Mouse (Mus musculus) ES-E14 (cell line): ENCODE measurements around the gene Adgre5. TPM values are rescaled to one million over a fixed set of nuclear protein-coding genes. Genes with fewer than 3 reads are reported as not detected.

Experiments
- DNase-seq: peaks from one replicate; pipeline ENCODE4 v3.0.0-alpha.2; 2013; ENCODE audit warnings: low read depth, low spot score
- H3K27ac ChIP-seq: 2 replicates; pipeline ENCODE4 v1.5.1; 2012; ENCODE audit warnings: low read depth, mild to moderate bottlenecking, low read length, moderate library complexity, mixed read lengths; ENCODE audit not compliant: poor library complexity, insufficient read depth, severe bottlenecking
- H3K36me3 ChIP-seq: 2 replicates; pipeline ENCODE4 v1.6.1; 2012; ENCODE audit warnings: mild to moderate bottlenecking, low read length, moderate library complexity, mixed read lengths; ENCODE audit not compliant: control insufficient read depth, poor library complexity, insufficient read depth, severe bottlenecking
- H3K4me1 ChIP-seq, 2 experiments: fragments of 150-350 bp in 1 of 2; sonication (generic) in 1 of 2; 2 replicates each; pipeline ENCODE4 v1.6.1; 2012; ENCODE audit warnings: low read length in 2 of 2, mild to moderate bottlenecking in 1 of 2, mixed read lengths in 1 of 2; ENCODE audit not compliant: control insufficient read depth in 2 of 2, insufficient read depth in 2 of 2, poor library complexity in 1 of 2
- H3K4me3 ChIP-seq, 2 experiments: fragments of 150-350 bp in 1 of 2; sonication (generic) in 1 of 2; 2 replicates each; pipeline ENCODE4 v1.5.1; 2012; ENCODE audit warnings: low read length in 2 of 2, low read depth in 1 of 2, mild to moderate bottlenecking in 1 of 2, mixed read lengths in 1 of 2; ENCODE audit not compliant: insufficient read depth in 1 of 2, poor library complexity in 1 of 2, severe bottlenecking in 1 of 2
- H3K9ac ChIP-seq: 2 replicates; pipeline ENCODE4 v1.6.1; 2012; ENCODE audit warnings: low read depth, mild to moderate bottlenecking, low read length, mixed read lengths; ENCODE audit not compliant: poor library complexity, insufficient read depth, severe bottlenecking
- H3K9me3 ChIP-seq: fragments of 150-350 bp; sonication (generic); 2 replicates; pipeline ENCODE4 v1.6.1; 2012; ENCODE audit warnings: low read depth, mild to moderate bottlenecking, low read length; ENCODE audit not compliant: control insufficient read depth, insufficient read depth
- CHD2 ChIP-seq: IDR thresholded peaks from 2 replicates; pipeline ENCODE4 v1.6.1; 2014; ENCODE audit warnings: mild to moderate bottlenecking, low read depth, low read length, inconsistent platforms
- HCFC1 ChIP-seq: IDR thresholded peaks from 2 replicates; pipeline ENCODE4 v1.6.1; 2012; ENCODE audit warnings: low read length, inconsistent platforms, borderline replicate concordance; ENCODE audit not compliant: insufficient read depth
- MAFK ChIP-seq: IDR thresholded peaks from 2 replicates; pipeline ENCODE4 v1.6.1; 2014; ENCODE audit warnings: mild to moderate bottlenecking, low read depth, low read length, inconsistent platforms; ENCODE audit not compliant: insufficient read depth
- ZC3H11A ChIP-seq: IDR thresholded peaks from 2 replicates; pipeline ENCODE4 v1.6.1; 2012; ENCODE audit warnings: low read depth, mild to moderate bottlenecking, inconsistent platforms, low read length, borderline replicate concordance
- ZNF384 ChIP-seq: IDR thresholded peaks from 2 replicates; pipeline ENCODE4 v1.6.1; 2012; ENCODE audit warnings: low read depth, low read length, inconsistent platforms
- in situ Hi-C, 2 experiments: fragments of 600-800 bp; cut with MboI; formaldehyde crosslinking; loops; one replicate each; pipeline ENCODE4 v1.15.1; 2025; ENCODE audit warnings: low sequenced_read_pairs in 2 of 2, inconsistent platforms in 1 of 2; ENCODE audit not compliant: unreplicated experiment in 2 of 2
- total RNA-seq: library from RNA; depleted of rRNA; stranded (reverse); fragments of 300-350 nt; gene quantifications from 2 replicates; pipeline ENCODE4 v1.2.3, GENCODE M21; 2012

Gene Adgre5
- total RNA-seq, 1 experiment = 92.2 TPM

DNA sequence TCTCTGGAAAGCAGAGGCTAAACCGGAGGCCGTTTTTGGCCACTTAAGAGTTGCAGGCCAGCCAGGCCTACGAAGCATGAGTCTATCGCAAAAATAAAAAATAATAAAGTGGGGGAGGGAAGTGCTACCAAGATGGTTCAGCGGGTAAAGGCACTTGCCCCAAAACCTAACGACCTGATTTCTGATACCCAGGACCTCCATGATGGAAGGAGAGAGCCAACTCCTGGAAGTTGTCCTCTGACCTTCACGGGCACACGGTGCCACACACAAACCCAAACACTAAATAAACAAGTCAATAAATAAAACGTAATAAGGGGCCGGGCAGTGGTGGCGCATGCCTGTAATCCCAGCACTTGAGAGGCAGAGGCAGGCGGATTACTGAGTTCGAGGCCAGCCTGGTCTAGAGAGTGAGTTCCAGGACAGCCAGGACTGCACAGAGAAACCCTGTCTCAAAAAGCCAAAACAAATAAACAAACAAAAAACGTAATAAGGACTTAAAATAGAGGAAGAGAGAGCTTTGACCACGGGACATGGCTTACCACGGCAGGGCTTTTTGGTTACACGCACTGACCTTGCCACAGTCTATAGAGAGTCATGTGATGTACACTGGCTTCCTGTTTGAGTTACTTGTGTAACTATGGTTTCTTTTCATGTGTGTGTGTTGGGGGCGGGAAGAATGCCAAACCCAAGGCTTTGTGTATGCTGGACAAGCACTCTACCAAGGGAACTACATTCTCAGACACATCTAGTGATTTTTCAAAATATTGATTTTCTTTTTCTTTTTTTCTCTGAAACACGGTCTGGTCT is 926 bp upstream of the Adgre5 start:
- Histone ChIP-seq H3K4me3 (peak overlapping the region; percentile 74), H3K27ac (peak overlapping the region; percentile 25; the same call in 1 of the 2 replicates), H3K4me1 (peaks cover 5 to 12% of the 10 kb centered on the region in 2 experiments; a peak in 2 of 4 replicates), H3K36me3 (peaks cover 2% of the 10 kb centered on the region; the same call in 1 of the 2 replicates), H3K9ac (peak overlapping the region; percentile 51; the same call in 1 of the 2 replicates), H3K9me3 (no peaks in the 10 kb centered on the region)
- in situ Hi-C loops = no loop called here
- TF ChIP-seq CHD2 (no peak), ZNF384 (no peak), MAFK (no peak)
- DNase-seq = no peak

DNA sequence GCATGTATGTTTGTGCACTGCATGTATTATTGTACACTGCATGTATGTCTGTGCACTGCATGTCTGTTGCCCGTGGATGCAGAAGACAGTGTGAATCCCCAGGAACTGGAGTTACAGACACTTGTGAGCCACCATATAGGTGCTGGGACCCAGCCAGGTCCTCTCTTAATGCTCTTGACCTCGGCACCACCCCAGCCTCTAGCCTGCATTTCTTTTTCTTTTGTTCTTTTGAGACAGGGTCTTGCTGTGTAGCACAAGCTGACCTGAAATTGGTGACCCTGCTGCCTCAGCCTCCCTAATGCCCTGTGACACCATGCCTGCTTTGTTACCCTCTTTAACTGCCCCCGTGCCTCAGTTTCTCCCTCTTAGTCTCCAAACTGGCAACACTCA is 545 bp downstream of the Adgre5 start:
- Histone ChIP-seq H3K9ac (peak overlapping the region; percentile 68), H3K9me3 (no peaks in the 10 kb centered on the region), H3K4me3 (peak overlapping the region; percentile 74), H3K4me1 (peaks cover 6 to 18% of the 10 kb centered on the region in 2 experiments; a peak in 1 of 4 replicates), H3K27ac (peak overlapping the region; percentile 25; the same call in 1 of the 2 replicates), H3K36me3 (peaks cover 6% of the 10 kb centered on the region; the same call in 1 of the 2 replicates)
- no peak for DNase-seq
- in situ Hi-C loops = no loop called here
- TF ChIP-seq MAFK (no peak), HCFC1 (no peak), CHD2 (no peak), ZNF384 (0 out of 2 replicates have a peak, but pooled peaks have one; percentile 65)

DNA sequence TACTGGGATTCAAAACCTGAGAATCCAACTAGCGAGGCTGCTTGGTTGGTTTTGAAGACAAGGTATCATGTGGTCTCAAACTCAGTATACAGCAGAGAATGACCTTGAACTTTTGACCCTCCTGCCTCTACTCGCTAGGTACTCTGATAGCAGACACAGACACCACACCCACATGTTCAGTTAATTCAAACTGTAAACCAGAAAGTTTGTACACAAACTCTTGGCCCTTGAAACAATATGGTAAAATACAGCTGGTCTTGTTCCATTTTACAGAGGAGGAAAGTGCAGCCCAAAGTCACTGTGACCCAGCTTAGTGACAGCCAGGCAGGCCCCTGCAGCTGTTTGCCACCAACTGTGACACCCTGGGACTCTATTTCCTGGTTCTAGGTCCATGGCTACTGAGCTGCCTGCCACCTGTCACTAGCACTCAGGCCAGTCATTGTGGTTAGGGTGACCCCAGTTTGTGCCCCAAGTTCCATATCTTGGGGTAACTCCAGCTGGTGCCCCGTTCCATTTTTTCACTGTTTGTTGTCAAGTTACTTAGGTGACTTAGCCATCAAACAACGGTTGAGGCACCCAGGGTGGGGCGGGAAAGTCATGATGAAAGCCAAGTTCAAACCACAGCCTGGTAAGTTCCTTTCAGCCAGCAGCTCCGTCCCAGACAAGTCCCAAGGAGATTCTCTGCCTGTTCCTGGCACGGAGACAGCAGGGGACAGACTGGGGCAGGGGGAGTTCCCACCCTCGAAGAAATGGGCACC is 1.2 kb downstream of the Adgre5 start:
- Histone ChIP-seq H3K27ac (peak overlapping the region; percentile 85), H3K4me1 (peaks cover 10 to 24% of the 10 kb centered on the region in 2 experiments; a peak in 1 of 4 replicates), H3K4me3 (peak overlapping the region; percentile 74), H3K9ac (peak overlapping the region; percentile 52; the same call in 1 of the 2 replicates), H3K36me3 (peaks cover 6% of the 10 kb centered on the region; the same call in 1 of the 2 replicates), H3K9me3 (no peaks in the 10 kb centered on the region)
- no peak for TF ChIP-seq MAFK
- no peak for TF ChIP-seq CHD2
- TF ChIP-seq HCFC1 = no peak
- TF ChIP-seq ZNF384 = no peak
- in situ Hi-C loops = no loop called here
- DNase-seq = no peak

DNA sequence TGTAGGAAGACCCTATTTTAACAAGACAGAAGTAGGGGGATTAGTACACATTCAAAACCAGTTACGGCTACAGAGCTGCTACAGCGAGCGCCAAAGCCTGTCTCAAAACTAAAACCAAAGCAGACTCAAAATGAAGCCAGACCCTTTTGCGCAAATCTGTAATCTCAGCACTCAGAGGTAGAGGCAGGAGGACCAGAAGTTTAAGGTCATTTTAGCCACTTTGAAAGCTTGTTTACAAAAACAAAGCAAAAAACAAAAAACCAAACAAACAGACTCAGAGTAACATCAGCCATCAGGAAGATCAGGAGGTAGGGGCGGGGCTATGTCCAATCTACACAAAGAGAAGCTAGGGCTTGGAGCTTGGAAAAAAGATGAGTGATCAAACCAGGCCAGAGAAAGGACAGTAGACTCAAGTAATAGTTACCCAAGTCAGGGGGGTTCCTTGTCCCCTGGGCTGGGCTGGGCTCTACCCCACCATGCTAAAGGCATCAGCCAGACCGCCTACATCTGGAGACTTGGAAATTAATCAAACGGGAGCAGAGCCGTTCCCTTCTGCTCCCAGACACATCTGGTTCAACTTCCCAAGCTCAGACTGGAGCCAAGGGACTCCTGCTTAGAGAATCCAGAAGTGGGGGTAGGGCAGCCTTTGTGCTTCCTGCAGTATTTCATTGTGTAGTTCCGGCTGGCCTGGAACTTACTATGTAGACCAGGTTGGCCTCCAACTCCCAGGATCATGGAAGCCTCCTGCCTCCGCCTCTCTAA is 2.0 kb downstream of the Adgre5 start:
- no peaks in the 10 kb centered on the region for H3K9me3 ChIP-seq
- no peak for DNase-seq
- peak overlapping the region; percentile 12; the same call in 1 of the 2 replicates for H3K9ac ChIP-seq
- H3K36me3 ChIP-seq = peaks cover 8% of the 10 kb centered on the region
- TF ChIP-seq ZNF384 (no peak), ZC3H11A (no peak), MAFK (no peak), HCFC1 (no peak), CHD2 (no peak)
- peak overlapping the region; percentile 27 to 74 for H3K4me3 ChIP-seq
- in situ Hi-C loops = no loop called here
- peaks cover 8 to 24% of the 10 kb centered on the region in 2 experiments; a peak in 1 of 4 replicates for H3K4me1 ChIP-seq
- H3K27ac ChIP-seq = peak overlapping the region; percentile 85
